Mouse (Mus musculus) stomach, embryonic 16.5 days (tissue): ENCODE results near the gene Tldc2. TPM values are rescaled to one million over a fixed set of nuclear protein-coding genes. Genes with fewer than 3 reads are reported as not detected.

Experiments used
- ATAC-seq: fragments of 200-750 bp; cut with Nextera tagmentation; 2 replicates; pipeline ENCODE4 v1.8.0; 2017; ENCODE audit warnings: moderate number of reproducible peaks, moderate TSS enrichment; ENCODE audit not compliant: insufficient read depth, low FRiP score
- H3K27ac ChIP-seq: fragments of 300-500 bp; sonication (generic); 2 replicates; pipeline ENCODE4 v1.5.1; 2014; ENCODE audit warnings: low read length
- H3K27me3 ChIP-seq: fragments of 300-500 bp; sonication (generic); 2 replicates; pipeline ENCODE4 v1.6.1; 2014; ENCODE audit warnings: low read length, control low read depth, mixed read lengths; ENCODE audit not compliant: control insufficient read depth, insufficient read depth
- H3K36me3 ChIP-seq: fragments of 300-500 bp; sonication (generic); 2 replicates; pipeline ENCODE4 v1.6.1; 2014; ENCODE audit warnings: low read length; ENCODE audit not compliant: control insufficient read depth, insufficient read depth
- H3K4me1 ChIP-seq: fragments of 300-500 bp; sonication (generic); 2 replicates; pipeline ENCODE4 v1.6.1; 2014; ENCODE audit warnings: low read length, control low read depth, mixed read lengths; ENCODE audit not compliant: control insufficient read depth, insufficient read depth
- H3K4me2 ChIP-seq: fragments of 300-500 bp; sonication (generic); 2 replicates; pipeline ENCODE4 v1.6.1; 2014; ENCODE audit warnings: low read depth, low read length, mixed read lengths
- H3K4me3 ChIP-seq: fragments of 300-500 bp; sonication (generic); replicated peaks from 2 replicates; pipeline ENCODE4 v1.5.1; 2014; ENCODE audit warnings: mild to moderate bottlenecking, low read length
- H3K9ac ChIP-seq: fragments of 300-500 bp; sonication (generic); 2 replicates; pipeline ENCODE4 v1.6.1; 2014; ENCODE audit warnings: low read length
- H3K9me3 ChIP-seq: fragments of 300-500 bp; sonication (generic); replicated peaks from 2 replicates; pipeline ENCODE4 v1.6.1; 2016; ENCODE audit warnings: low read length, control low read depth; ENCODE audit not compliant: control insufficient read depth
- WGBS: fragments of 180-500 bp; shearing (Covaris S2); extraction: QIAGEN DNeasy Blood & Tissue Kit; methylation state at CpG from one replicate; pipeline ENCODE4 v1.1.7; 2014; 5-methylcytosine and 5-hydroxymethylcytosine counted together
- polyA plus RNA-seq: library from polyadenylated mRNA; unstranded; fragments of >200 nt; fragmentation: Nextera tagmentation; extraction: Ambion mirVana; gene quantifications from 2 replicates; pipeline ENCODE4 v1.2.1, GENCODE M21; 2015

The Tldc2 gene
- polyA plus RNA-seq, 1 experiment from 2014 or later, result not detected

DNA sequence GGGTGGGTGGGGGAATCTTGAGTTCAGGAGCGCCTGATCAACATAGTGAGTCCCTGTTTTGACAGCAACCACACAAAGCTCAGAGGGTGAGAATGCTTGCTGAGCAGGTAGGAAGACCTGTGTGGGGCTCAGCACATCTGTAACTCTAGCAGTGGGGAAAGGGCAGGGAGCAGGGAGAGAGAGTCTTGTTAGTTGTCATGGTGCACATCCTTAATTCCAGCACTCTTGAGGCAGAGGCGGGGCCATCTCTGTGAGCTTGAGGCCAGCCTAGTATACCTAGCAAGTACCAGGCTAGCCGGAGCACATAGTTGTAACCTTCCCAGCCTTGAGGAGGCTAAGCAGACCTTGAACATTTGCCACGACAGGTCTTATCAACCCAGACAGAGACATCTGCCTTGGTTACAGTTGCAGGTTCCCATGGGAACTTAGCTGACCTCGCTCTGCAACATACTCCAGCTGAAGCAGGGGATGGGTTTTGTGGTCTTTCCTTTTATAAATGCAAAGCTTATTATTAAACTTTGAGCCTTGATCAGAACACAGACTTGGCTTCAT, 52.5 kb downstream of the Tldc2 start:
- 81% methylated on average over 5 of the region's 5 CpGs for WGBS
- no peak overlapping the region for H3K27ac ChIP-seq
- no peak for ATAC-seq
- H3K36me3 ChIP-seq, result no peaks in the 10 kb centered on the region
- no peak overlapping the region for H3K9ac ChIP-seq
- no peaks in the 10 kb centered on the region for H3K27me3 ChIP-seq
- H3K4me2 ChIP-seq, result no peak overlapping the region
- 0 out of 2 replicates have a peak, but pooled peaks cover 5% of the 10 kb centered on the region for H3K4me1 ChIP-seq
- H3K4me3 ChIP-seq, result no peak overlapping the region
- H3K9me3 ChIP-seq, result no peaks in the 10 kb centered on the region

DNA sequence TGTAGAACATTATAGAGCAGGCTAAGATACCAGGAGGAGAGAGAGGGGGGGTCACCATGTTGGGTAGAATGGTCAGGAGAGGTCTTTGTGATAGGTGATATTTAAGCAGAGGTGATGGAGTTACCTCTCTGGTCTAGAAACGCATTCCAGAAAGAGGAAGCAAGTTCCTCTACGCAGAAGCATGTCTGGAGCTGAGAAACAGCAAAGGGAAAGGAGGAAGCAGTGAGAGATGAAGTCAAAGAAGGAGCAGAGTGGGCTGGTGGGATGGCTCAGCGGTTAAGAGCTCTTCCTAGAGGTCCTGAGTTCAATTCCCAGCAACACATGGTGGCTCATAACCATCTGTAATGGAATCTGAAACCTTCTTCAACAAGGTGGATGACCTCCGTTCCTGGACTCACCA, 55.1 kb downstream of the Tldc2 start:
- H3K27ac ChIP-seq, result no peak overlapping the region
- H3K27me3 ChIP-seq, result no peaks in the 10 kb centered on the region
- ATAC-seq, result no peak
- no peaks in the 10 kb centered on the region for H3K9me3 ChIP-seq
- no peak overlapping the region for H3K4me2 ChIP-seq
- H3K9ac ChIP-seq, result no peak overlapping the region
- no peaks in the 10 kb centered on the region for H3K4me1 ChIP-seq
- H3K4me3 ChIP-seq, result no peak overlapping the region
- 80% methylated on average over 4 of the region's 4 CpGs for WGBS
- no peaks in the 10 kb centered on the region for H3K36me3 ChIP-seq

DNA sequence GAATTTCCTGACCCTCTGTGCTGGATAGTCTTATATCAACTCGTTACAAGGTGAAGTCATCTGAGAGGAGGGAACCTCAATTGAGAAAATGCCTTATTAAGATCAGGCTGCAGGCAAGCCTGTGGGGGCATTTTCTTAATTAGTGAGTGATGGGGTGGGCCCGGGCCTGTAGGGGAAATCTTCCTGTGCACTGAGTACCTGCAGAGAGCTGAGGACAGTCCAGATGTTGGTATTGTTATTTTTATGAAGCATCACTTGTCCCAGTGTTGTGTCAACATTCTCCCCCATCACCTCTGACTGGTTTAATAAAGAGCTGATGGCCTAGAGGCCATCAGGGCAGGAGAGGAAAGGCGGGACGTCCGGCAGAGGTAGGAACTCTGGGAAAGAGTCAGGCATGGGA, 57.3 kb downstream of the Tldc2 start:
- no peak for ATAC-seq
- no peak overlapping the region for H3K4me3 ChIP-seq
- WGBS, result 85% methylated on average over 5 of the region's 5 CpGs

DNA sequence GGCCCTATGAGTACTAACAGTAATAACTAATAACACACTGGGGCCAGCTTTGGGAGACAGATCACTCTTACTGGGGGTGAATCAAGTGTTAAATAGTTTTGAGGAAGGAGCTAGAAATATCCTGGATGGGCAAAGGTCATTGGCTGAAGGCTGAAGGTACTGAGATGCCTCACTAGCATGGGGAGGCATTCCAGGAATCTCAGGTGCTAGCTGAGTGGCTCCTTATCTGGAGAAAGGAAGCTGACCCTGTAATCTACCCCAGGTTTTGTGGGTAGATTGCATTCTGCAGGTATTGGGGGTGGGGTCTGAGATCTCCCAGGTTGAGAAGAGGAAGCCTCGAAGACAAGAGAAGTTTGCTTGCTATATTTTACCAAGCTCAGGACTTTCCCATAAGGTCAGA, 58.3 kb downstream of the Tldc2 start:
- WGBS, result 45% methylated on average over 1 of the region's 1 CpGs
- no peak overlapping the region for H3K9ac ChIP-seq
- no peak for ATAC-seq
- H3K4me2 ChIP-seq, result no peak overlapping the region
- no peaks in the 10 kb centered on the region for H3K9me3 ChIP-seq
- H3K36me3 ChIP-seq, result 0 out of 2 replicates have a peak, but pooled peaks cover 6% of the 10 kb centered on the region
- H3K27me3 ChIP-seq, result no peaks in the 10 kb centered on the region
- no peak overlapping the region for H3K27ac ChIP-seq
- no peaks in the 10 kb centered on the region for H3K4me1 ChIP-seq
- no peak overlapping the region for H3K4me3 ChIP-seq

More for the DNA sequence above, 57.3 kb downstream of the Tldc2 start:
- H3K36me3 ChIP-seq, result no peaks in the 10 kb centered on the region
- H3K4me2 ChIP-seq, result no peak overlapping the region
- H3K27me3 ChIP-seq, result no peaks in the 10 kb centered on the region
- no peaks in the 10 kb centered on the region for H3K9me3 ChIP-seq
- no peaks in the 10 kb centered on the region for H3K4me1 ChIP-seq
- no peak overlapping the region for H3K27ac ChIP-seq
- no peak overlapping the region for H3K9ac ChIP-seq

Other genes starting within 250 kb of the Tldc2 start
- 33.7 and 36.5 TPM in 2 replicates for gene Tgif2, start 247.0 kb upstream of the Tldc2 start, polyA plus RNA-seq
- 6.7 and 7.3 TPM in 2 replicates for gene 4930518I15Rik, start 229.1 kb upstream of the Tldc2 start, polyA plus RNA-seq
- gene Rab5if, start 223.9 kb upstream of the Tldc2 start, polyA plus RNA-seq, result 173 and 190 TPM in 2 replicates
- gene Sla2, start 199.9 kb upstream of the Tldc2 start, polyA plus RNA-seq, result 0.39 and 0.41 TPM in 2 replicates
- 41.9 and 44.5 TPM in 2 replicates for gene Ndrg3, start 95.0 kb upstream of the Tldc2 start, polyA plus RNA-seq
- 28.5 and 28.6 TPM in 2 replicates for gene Dsn1, start 79.9 kb upstream of the Tldc2 start, polyA plus RNA-seq
- gene Soga1, start 7.8 kb upstream of the Tldc2 start, polyA plus RNA-seq, result 2.1 and 2.6 TPM in 2 replicates
- 27.2 and 29.1 TPM in 2 replicates for gene Samhd1, start 48.2 kb downstream of the Tldc2 start, polyA plus RNA-seq
- gene Rbl1, start 117.5 kb downstream of the Tldc2 start, polyA plus RNA-seq, result 17.6 and 20.2 TPM in 2 replicates
- gene Rpn2, start 192.0 kb downstream of the Tldc2 start, polyA plus RNA-seq, result 341 and 347 TPM in 2 replicates
- gene Mroh8, start 192.5 kb downstream of the Tldc2 start, polyA plus RNA-seq, result 0.43 and 0.50 TPM in 2 replicates